Mouse (Mus musculus) liver, adult 2 months (tissue): ENCODE data around the gene Ankrd53. TPM values are rescaled to one million over a fixed set of nuclear protein-coding genes. Genes with fewer than 3 reads are reported as not detected.

Source experiments
- DNase-seq: peaks from one replicate; pipeline ENCODE4 v3.0.0-alpha.2; 2011; ENCODE audit warnings: low read depth, low spot score; ENCODE audit errors: extremely low read depth
- H3K27ac ChIP-seq: fragments of 200-500 bp; replicated peaks from 2 replicates; pipeline ENCODE4 v1.5.1; 2012; ENCODE audit warnings: low read depth, mild to moderate bottlenecking, control low read depth, inconsistent platforms, low read length; ENCODE audit not compliant: insufficient read depth
- H3K27me3 ChIP-seq: fragments of 200-500 bp; 2 replicates; pipeline ENCODE4 v1.6.1; 2012; ENCODE audit warnings: mild to moderate bottlenecking, moderate library complexity, low read length, inconsistent platforms; ENCODE audit not compliant: control insufficient read depth, insufficient read depth
- H3K36me3 ChIP-seq: fragments of 200-500 bp; 2 replicates; pipeline ENCODE4 v1.6.1; 2012; ENCODE audit warnings: low read length, inconsistent platforms; ENCODE audit not compliant: control insufficient read depth, insufficient read depth
- H3K4me1 ChIP-seq: fragments of 200-500 bp; 2 replicates; pipeline ENCODE4 v1.6.1; 2011; ENCODE audit warnings: low read length; ENCODE audit not compliant: control insufficient read depth, insufficient read depth
- H3K4me3 ChIP-seq: fragments of 200-500 bp; 2 replicates; pipeline ENCODE4 v1.5.1; 2011; ENCODE audit warnings: low read depth, mild to moderate bottlenecking, control low read depth, low read length, moderate library complexity; ENCODE audit not compliant: insufficient read depth
- H3K79me2 ChIP-seq: fragments of 200-500 bp; 2 replicates; pipeline ENCODE4 v1.6.1; 2012; ENCODE audit warnings: inconsistent platforms, mild to moderate bottlenecking, low read length, moderate library complexity; ENCODE audit not compliant: control insufficient read depth, insufficient read depth
- H3K9ac ChIP-seq: fragments of 200-500 bp; 2 replicates; pipeline ENCODE4 v1.6.1; 2012; ENCODE audit warnings: low read depth, mild to moderate bottlenecking, control low read depth, inconsistent platforms, low read length
- CTCF ChIP-seq: fragments of 200-500 bp; IDR thresholded peaks from 2 replicates; pipeline ENCODE4 v1.5.1; 2011; ENCODE audit warnings: low read depth, low read length, control low read depth
- POLR2A ChIP-seq: fragments of 200-500 bp; IDR thresholded peaks from 2 replicates; pipeline ENCODE4 v1.6.1; 2011; ENCODE audit warnings: low read length, control low read depth; ENCODE audit not compliant: insufficient read depth; ENCODE audit errors: extremely low read depth
- WGBS: fragments of 180-500 bp; shearing (Covaris S2); methylation state at CpG from one replicate; pipeline ENCODE4 v1.1.7; 2018; 5-methylcytosine and 5-hydroxymethylcytosine counted together
- polyA plus RNA-seq: library from polyadenylated mRNA; depleted of rRNA; stranded (reverse); fragments of >200 nt; gene quantifications from 2 replicates; pipeline ENCODE4 v1.2.3, GENCODE M21; 2012; rRNA removed
- total RNA-seq: library from RNA; depleted of rRNA; stranded (reverse); fragments of >200 nt; gene quantifications from 2 replicates; pipeline ENCODE4 v1.2.3, GENCODE M21; 2014; rRNA removed

Gene Ankrd53
- total RNA-seq (not detected in 2 replicates), polyA plus RNA-seq (not detected in 2 replicates)

DNA sequence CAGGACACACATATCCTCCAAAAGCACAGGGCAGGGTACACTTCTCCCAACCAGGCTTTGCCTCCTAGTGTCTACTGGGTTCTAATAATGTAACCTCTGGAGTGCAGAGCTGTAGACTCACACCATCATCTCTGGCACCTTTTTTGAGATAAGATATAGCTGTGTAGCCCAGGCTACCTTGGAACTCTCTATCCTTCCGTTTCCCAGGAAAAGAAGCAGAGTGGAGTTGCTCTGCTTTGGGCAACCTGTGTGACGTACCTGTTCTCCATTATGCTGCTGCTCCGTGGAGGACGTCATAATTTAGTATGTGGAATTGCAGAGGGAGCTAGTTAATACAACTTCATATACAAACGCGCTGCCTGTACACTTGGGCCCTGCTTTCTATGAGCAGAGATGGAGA, at the start of gene Ankrd53:
Gene Ankrd53, plus strand, starts transcription at position 301 of the 400 bp plus-strand sequence.
- Histone ChIP-seq H3K79me2 (no peaks in the 10 kb centered on the region), H3K9ac (no peak within 1 kb of the TSS), H3K4me3 (no peak within 1 kb of the TSS), H3K27ac (no peak within 1 kb of the TSS), H3K36me3 (no peaks in the 10 kb centered on the region), H3K4me1 (no peaks in the 10 kb centered on the region), H3K27me3 (no peaks in the 10 kb centered on the region)
- no peak for TF ChIP-seq POLR2A
- WGBS: 51% methylated on average over 6 of the region's 6 CpGs
- no peak for DNase-seq

DNA sequence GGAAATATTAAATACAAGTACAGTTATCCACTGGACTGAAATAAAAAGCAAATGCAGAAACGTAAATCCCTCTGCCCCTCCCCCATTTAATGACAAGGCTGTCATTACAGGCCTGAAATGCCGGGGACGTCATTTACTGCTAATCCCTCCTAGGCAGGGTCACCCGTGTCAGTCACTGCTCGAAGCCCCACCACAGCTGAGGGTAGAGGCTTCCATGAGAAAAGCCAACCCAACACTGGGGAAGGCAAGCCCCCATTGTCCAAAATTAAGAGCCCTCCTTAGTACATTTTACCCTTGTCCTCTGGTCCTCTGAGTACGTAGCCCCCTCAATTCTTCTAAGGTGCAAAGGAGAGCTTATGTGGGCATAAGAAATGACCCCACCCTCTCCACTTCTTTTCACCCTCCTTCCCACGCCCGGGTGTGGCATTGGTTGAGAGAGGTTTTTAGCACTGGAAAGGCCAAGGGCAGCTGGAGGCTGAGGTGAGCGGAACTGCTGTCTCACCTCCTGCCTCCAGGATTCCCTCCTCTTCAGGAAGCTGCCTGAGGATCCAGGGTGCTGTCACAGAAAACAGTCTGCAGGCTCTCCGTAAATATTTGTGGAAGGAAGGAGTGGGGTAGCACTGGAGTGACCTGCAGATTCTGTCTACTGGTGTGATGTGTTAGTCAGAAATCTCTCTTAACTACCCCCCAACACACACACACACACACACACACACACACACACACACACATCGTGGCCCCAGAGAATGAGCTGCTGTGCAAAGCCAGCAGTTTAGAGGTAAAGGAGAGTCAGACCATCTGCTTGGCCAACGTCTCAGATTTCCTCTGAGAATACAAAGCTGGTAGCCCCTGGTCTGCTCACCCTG, 48.9 kb upstream of the Ankrd53 start:
- Histone ChIP-seq H3K36me3 (no peaks in the 10 kb centered on the region), H3K27me3 (peaks cover 42% of the 10 kb centered on the region), H3K79me2 (no peaks in the 10 kb centered on the region), H3K4me1 (no peaks in the 10 kb centered on the region), H3K9ac (no peak overlapping the region), H3K4me3 (no peak overlapping the region), H3K27ac (no peak overlapping the region)
- TF ChIP-seq CTCF: no peak
- TF ChIP-seq POLR2A: no peak
- 13% methylated on average over 12 of the region's 12 CpGs for WGBS
- DNase-seq: no peak

DNA sequence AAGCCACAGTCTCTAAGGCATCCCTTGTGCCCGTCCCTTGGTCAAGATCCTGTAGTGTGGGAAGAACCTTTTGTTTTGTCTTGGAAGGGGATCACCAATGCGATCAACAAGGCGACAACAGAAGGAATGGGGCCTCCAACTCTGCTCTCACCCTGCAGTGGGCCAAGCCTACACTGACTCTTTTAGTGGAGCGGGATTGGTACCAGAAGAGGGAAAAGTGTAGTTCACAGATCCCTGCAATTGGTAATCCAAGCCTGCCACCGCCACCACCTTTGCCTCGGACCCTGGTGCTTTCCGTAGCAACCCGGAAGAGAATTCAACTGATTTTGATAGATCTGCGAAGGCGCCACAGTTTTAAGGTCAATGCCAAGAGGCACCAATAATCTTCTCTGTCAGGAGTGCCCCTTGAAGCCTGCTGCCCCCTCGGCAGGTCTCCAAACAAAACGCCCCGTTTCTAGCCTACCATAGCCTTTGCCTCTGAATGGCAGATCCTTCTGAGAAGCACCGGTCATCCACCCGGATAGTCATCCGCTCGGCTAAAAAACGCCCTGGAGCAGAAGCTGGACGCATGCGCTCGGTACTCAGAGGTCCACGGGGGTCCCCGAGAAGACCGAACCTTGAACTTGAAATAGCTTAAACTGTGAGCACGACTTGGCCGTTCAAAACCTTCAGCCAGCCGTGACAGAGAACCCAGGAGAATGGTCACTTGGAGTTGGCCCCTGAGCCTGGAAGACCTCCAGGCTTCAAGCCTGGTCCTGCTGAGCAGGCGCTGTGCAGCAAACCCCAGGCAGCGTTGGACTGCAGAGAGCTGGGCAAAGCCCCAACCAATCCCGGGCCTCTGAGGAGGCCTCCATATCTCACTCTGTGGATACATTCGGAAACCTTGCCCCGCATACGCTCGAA, 48.0 kb upstream of the Ankrd53 start:
- H3K4me3 ChIP-seq: no peak overlapping the region
- H3K4me1 ChIP-seq: no peaks in the 10 kb centered on the region
- H3K27ac ChIP-seq: no peak overlapping the region
- no peak overlapping the region for H3K9ac ChIP-seq
- no peaks in the 10 kb centered on the region for H3K79me2 ChIP-seq
- H3K36me3 ChIP-seq: no peaks in the 10 kb centered on the region
- DNase-seq: no peak
- WGBS: 5% methylated on average over 34 of the region's 34 CpGs
- TF ChIP-seq POLR2A (no peak), CTCF (no peak)
- peaks cover 42% of the 10 kb centered on the region for H3K27me3 ChIP-seq

DNA sequence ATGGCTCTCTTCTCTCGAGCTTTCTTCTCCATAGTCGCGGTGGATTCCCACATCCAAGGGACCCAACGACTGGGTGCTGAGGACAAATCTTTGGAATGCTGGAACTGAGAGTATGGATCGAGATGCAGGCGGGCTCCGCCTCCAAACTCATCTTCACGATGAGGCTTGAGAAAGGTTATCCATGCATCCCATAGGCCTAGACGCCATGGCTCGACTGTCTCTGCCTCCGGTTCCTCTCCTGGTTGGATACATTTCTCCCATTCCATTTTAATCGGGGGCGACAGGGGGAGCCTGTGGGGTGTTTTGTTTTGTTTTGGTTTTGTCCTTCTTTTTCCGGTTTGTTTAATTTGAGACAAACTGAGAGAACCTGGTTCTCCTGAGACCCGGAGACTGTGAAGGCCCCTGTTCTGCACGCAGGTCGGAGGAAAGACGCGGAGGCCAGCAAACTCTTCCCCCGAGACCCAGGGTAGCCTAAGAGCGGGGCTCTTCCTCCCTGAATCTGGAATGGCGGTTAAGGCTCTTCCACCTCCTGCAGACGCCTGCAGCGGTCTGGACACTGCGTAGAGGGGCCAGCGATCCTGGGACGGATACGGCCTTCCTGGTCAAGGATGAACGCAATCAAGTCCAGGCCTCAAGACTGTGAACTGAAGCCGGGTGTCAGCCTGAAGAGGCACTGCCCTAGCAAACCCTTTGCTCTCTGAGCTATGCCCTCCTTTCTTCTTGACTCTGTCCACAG, 46.8 kb upstream of the Ankrd53 start:
- WGBS: 8% methylated on average over 30 of the region's 30 CpGs
- Histone ChIP-seq H3K27me3 (peaks cover 39% of the 10 kb centered on the region), H3K36me3 (no peaks in the 10 kb centered on the region), H3K79me2 (no peaks in the 10 kb centered on the region), H3K4me1 (no peaks in the 10 kb centered on the region), H3K9ac (no peak overlapping the region), H3K4me3 (no peak overlapping the region), H3K27ac (no peak overlapping the region)
- DNase-seq: no peak
- TF ChIP-seq POLR2A (no peak), CTCF (no peak)

DNA sequence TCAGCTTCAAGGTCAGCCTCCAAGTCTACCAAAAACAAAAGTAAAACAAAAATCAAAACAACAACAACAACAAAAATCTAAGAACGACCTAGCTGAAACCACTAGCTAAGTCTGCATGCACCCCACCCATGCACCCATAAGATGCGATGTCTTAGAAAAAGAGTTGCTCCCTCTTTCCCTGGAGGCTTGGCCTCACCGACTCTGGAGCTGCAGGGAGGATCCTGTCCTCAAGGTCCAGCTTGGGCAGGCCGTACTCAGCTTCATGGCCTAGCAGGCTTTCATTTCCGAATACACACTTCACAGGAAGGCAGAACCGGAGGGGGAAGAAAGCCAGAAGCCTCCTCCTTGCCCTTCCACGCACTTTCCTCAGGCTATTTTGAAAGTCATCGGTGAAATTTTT, 45.4 kb upstream of the Ankrd53 start:
- H3K4me1 ChIP-seq: no peaks in the 10 kb centered on the region
- no peaks in the 10 kb centered on the region for H3K79me2 ChIP-seq
- TF ChIP-seq POLR2A (no peak), CTCF (no peak)
- 4% methylated on average over 8 of the region's 8 CpGs for WGBS
- H3K4me3 ChIP-seq: no peak overlapping the region
- peaks cover 30% of the 10 kb centered on the region; the same call in 1 of the 2 replicates for H3K27me3 ChIP-seq
- H3K9ac ChIP-seq: no peak overlapping the region
- no peaks in the 10 kb centered on the region for H3K36me3 ChIP-seq
- H3K27ac ChIP-seq: no peak overlapping the region
- DNase-seq: no peak
